Mouse (Mus musculus) mouse trophoblast stem cell (cell line): ENCODE measurements at regions not wholly inside any gene's neighbourhood (a gene's known extent, or its start where the extent isn't known, plus 50 kb on each side); places are given as distances from the start of the nearest gene placed in this dataset.
"Not testable (repeated sequence)": the region's sequence is repeated elsewhere in the genome, so short reads cannot be mapped to it uniquely, and the experiment has no call there.

Experiments used
- in situ Hi-C, 2 experiments: fragments of 300-500 bp; cut with MseI, MboI; formaldehyde crosslinking; loops; 2 replicates in 1 of 2; 3 replicates in 1 of 2; pipeline ENCODE4 v1.15.1; 2025

DNA sequence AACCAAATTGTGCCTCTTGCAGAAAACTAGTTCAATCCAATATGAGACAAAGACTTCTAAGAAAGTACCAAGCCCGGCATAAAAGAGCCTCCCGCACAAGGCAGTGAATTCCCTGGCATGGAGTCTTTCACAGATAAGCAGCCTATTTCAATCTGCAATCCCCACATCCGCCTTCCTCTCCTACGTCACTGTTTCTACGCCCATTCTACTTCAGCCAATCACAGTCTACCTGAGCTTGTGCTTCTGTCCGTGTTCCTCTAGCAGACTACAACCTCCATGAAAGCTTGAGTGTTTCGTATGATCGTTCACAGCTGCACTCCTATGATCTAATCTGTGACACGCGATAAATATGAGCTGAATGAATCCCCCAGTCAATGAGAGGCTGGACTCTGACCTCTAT lies 155.6 kb upstream of the Ipo5 start:
- in situ Hi-C loops: no loop called here

DNA sequence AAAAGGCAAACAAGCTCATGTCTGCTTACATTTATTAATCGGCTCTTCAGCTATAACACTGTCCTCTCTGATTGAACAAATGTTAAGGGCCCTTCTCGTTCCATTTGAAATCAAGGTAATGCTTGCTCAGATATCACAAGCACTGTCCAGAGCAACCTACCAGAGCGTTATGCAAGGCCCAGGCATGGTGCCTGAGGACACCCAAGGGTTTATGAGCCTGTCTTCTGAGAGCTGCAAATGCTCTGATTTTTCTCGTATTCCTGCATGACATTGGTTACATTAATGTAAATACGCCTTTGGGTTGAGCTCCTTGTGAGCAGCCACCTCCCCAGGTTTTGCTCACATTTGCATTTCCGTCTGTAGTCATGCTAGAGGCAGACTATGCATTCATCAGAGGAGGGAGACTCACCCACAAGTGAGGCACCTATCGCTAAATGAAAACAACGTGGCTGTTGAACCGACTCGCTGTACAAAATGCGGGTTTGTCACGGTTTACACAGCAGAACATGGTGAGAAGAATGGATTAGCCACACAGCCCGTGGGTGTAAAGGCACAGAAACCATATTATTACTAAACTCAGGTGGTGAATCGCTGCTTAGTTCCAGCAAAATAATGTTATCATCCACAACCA lies 152.7 kb upstream of the Ipo5 start:
- in situ Hi-C loops: no loop called here

DNA sequence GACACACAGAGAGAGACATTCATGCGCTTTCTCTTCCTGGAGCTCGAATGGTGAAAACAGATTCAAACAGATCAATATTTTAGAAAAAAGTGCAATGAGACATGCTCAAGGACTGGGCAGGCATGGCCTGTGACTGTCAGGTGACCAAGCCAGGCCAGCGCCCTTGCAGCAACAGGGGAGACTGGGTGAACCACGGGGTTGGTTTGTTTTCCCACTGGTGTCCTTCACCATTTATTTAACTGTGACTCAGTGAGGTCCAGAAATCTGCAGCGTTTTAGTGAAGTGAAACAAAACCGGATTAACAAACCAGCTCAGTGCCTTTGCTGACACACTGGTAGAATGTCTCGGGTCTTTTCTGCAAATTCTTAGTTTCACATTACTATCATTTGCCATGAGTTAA lies 148.9 kb upstream of the Ipo5 start:
- in situ Hi-C loops: no loop called here

- in situ Hi-C loops: no loop called here
Measured at GRCm38 (mm10) chr14:120762733-120763132, 148.3 kb upstream of the Ipo5 start.

DNA sequence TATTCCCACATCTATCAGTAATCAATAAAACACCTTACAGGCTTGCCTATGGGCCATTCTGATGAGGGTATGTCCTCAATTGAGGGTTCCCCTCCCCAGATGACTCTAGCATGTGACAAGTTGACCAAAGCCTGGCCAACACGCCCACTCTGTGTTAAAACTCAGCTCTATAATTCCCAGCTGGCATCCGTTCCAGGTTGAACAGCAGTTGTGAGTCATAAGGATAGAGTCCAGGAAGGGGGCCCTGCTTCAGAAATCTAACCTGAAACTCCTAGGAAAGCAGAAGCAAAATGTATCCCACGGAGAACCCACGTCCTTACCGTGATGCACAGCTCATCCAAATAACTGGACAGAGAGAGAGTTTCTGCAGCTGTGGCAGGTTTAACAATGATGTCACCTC lies 147.2 kb upstream of the Ipo5 start:
- in situ Hi-C loops: no loop called here

- in situ Hi-C loops: no loop called here
Measured at GRCm38 (mm10) chr14:120764386-120764785, 146.6 kb upstream of the Ipo5 start.

DNA sequence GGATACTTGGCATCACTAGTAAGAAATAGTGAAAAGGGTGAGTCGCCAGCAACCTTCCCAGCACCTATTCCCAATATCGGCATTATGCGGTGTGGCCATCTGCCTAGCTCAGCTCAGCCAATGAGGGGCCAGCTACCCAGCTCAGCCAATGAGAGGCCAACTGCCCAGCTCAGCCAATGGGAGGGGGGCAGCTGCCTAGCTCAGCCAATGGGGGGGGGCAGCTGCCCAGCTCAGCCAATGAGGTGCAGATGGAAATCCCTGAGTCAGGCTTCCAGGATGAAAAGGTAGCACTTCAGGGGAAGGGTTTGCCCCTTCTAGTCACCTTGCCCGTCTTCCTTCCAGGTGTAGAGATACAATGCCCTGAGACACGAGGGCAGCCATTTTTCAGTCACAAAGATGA lies 144.6 kb upstream of the Ipo5 start:
- in situ Hi-C loops: no loop called here

- in situ Hi-C loops: no loop called here
Measured at GRCm38 (mm10) chr14:120770579-120770978, 140.4 kb upstream of the Ipo5 start.

DNA sequence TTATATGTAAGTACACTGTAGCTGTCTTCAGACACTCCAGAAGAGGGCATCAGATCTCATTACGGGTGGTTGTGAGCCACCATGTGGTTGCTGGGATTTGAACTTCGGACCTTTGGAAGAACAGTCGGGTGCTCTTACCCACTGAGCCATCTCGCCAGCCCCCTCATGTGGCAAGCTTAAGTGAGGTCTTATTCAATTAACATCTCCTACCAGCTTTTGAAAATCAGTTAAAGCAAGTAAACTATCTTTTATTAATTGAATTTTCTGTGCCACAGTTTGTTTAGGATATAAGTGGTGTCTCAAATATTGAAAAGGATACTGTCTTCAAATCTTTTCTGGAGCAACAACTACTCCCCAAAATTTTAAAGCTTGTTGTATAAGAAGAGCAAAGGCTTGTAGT lies 138.0 kb upstream of the Ipo5 start:
- in situ Hi-C loops: not testable (repeated sequence)

DNA sequence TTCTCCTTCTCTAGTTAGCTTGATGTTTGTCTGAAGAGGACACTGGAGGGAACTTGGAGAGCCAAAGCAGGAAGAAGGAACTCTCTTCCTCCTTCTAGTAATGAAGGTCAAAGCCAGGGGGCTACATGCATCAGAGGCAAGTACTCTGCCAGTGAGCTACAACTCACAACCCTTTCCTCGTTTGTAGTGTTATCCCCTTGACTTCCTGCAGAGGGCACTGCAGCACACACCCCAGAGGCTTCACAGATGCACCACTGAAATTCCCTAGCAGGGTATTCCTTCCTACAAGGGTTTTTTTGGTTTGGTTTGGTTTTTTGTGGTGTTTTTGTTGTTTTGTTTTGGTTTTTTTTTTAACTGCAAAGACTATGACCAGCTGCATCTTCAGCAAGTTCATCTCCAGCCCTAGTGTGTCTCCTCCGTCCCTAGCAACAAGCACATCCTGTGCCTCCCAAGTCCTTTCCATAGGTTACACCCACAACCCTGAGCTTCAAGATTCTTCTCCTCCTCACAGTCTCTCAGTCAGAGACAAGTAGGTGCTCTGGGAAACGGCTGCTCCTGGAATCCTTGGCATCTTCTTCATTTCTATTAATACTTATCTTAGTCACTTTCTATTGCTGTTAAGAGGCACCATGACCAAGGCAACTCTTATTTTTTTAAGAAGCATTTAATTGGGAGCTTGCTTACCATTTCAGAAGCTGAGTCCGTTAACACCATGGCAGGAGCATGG lies 119.0 kb upstream of the Ipo5 start:
- in situ Hi-C loops: no loop called here

- in situ Hi-C loops: no loop called here
Measured at GRCm38 (mm10) chr14:120797916-120798490, 113.0 kb upstream of the Ipo5 start.

GRCm38 (mm10) chr14:120803191-120803590 lies 107.8 kb upstream of the Ipo5 start:
- in situ Hi-C loops: no loop called here

DNA sequence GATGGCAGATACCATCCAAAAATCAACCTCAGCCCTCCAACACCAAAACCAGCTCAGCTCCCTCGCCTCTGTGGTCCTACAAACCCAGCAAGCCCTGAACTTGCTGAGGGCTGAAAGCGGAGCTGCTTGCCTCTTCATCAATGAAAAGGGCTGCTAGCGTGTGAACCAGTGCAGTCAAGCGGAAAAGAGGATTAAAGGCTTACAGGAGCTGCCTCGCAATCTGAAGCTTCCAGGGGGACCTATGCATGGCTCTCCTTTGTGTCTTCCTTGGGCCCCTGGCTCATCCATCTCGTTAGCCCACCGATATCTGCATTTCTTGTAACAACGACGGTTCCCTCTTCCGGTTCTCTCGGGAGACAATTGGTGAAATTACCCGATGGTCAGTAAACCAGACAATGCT lies 107.3 kb upstream of the Ipo5 start:
- in situ Hi-C loops: no loop called here

DNA sequence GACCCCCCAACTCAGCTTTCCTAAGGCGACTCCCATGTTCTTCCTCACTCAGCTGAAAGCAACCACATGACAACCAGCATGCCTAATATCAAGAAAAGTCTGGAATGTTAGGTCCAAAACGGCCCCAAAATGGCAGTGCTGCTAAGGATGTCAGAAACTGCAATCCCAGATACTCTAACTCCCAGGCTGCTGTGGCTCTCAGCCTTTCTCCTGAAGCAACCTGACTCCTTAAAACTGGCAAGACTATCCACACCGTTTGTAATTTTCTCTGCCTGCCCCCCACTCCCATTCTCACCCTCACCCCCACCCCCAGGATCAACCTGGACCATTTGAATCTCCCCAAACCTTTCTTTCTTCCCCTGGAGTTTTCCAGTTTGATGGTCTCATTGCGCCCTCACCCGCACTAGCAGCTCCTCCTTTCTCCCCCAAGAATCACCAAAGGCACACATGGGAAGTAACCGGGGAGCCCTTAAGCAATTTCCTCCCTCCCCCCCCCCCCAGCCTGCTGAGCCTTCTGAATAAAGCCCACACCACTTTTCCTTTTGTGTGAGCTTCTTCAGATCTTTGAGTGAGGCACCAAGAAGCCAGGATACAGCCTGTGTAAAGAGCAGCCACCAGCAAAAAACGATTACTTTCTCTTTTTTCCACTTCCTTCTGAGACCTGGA lies 106.7 kb upstream of the Ipo5 start:
- in situ Hi-C loops: no loop called here

DNA sequence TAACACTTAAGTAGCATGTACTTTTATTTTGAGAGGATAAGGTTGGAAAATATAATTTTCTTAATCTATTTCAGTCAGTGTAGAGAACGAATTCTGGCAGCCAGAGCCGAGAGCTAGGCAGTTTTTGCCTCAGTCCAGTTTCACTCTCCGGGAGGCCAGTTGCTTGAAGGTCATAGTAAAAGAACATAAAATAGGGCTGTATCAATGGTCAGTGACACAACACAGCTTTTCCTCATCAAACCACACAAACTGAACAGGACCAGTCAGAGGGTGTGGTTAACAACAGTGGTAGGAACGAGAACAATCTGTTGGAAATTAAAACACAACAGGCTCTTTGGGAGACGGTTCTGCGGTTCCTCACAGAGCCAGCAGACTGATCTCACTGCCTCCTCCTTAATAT lies 105.9 kb upstream of the Ipo5 start:
- in situ Hi-C loops: no loop called here

GRCm38 (mm10) chr14:120805816-120806552 lies 105.0 kb upstream of the Ipo5 start:
- in situ Hi-C loops: not testable (repeated sequence)

DNA sequence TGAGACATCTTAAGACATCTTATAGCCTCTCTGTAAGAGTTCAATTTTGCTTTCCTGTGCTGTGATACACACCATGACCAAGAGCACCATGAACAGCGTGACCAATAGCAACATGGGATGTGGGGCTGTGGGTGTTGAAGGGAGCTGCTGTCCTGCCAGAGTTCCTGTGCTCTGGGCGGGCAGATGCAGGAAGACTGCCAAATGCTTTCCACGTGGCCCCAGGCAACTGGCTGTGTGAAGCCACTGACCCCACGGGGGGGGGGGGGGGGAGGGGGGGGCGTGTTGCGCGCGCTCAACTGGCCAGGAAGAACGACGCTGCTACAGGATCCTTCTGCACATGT lies 104.5 kb upstream of the Ipo5 start:
- in situ Hi-C loops: no loop called here

DNA sequence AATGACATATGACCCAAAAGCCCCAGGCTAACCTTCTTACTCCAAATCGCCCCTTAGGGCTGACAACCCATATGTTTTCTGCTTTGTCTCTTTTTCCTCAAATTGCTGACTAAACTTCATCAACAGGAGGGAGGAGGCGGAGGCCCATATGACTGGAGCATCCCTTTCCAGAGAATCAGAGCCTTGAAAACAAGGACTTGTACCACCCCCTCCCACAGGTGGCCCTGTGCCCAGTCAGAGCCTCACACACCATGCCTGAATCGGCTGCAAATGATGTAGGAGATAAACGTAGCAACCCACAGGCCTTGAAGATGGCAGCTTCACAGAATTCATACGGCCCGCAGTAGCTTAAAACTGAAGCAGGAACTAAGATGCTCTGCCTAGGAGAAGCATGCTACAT lies 101.7 kb upstream of the Ipo5 start:
- in situ Hi-C loops: no loop called here

DNA sequence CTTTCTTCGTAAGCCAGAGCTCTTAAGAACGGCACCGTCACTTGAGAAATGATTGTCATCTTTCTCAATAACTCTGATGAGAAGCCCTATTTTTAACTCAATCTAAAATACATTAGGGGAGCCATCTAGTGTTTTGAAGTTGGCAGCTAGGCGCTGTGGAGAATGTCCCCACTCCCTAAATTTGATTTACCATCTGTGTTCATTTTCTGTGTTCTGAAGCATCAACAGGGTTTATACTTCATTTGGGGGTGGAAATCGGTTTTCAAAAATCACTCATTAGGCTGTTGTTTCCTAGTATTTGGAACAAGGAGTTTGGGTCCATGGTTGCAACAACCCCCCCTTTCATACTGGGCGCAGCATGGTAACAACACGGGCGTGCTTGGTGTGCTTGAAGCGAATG lies 97.1 kb upstream of the Ipo5 start:
- in situ Hi-C loops: no loop called here

- in situ Hi-C loops: not testable (repeated sequence)
Measured at GRCm38 (mm10) chr14:120815126-120815525, 95.9 kb upstream of the Ipo5 start.

GRCm38 (mm10) chr14:120816529-120816928 lies 94.5 kb upstream of the Ipo5 start:
- in situ Hi-C loops: no loop called here

- in situ Hi-C loops: no loop called here
Measured at GRCm38 (mm10) chr14:120826187-120826586, 84.8 kb upstream of the Ipo5 start.
